Mouse (Mus musculus): ENCODE data around the gene Apcs. TPM values are rescaled to one million over a fixed set of nuclear protein-coding genes. Genes with fewer than 3 reads are reported as not detected.

Apcs gene
- total and polyA plus RNA-seq, 3 experiments: 1.8 to 4.7 (median 3.4) TPM

DNA sequence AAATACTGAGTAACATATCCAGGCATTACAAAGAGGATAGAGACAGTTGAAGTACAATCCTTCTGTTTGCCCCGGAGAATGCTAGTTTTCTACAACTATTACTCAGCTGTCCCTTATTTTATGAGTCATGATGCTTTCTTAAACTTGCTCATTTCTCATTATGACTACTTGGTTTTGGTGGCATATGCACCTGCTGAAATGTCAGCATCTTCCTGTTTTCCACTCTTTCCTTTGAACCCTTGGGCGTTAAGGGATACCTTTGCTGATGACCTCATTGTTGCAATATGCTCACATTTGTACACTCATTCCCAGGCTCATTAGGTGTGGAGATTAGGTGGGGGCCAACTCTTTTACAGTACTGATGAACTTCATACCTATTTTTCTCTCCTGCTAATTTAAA is 594 bp upstream of the Apcs start:
- H3K36me3 ChIP-seq (replicated peaks in 1 of 2; ENCODE audit: control insufficient read depth in 1 of 2, insufficient read depth in 1 of 2, low read length in 1 of 2): no peaks in the 10 kb centered on the region
- no peaks in the 10 kb centered on the region for H3K27me3 ChIP-seq (replicated peaks)
- TF ChIP-seq PAX5 (IDR thresholded peaks at IDR 0.05; ENCODE audit: low read length) (no peak), UBTF (IDR thresholded peaks at IDR 0.05; ENCODE audit: low read depth, low read length) (peak; percentile 76; the same call in 1 of the 2 replicates), ZC3H11A (IDR thresholded peaks at IDR 0.05; ENCODE audit: low read depth, low read length) (no peak), JUN (IDR thresholded peaks at IDR 0.05; ENCODE audit: insufficient read depth, low read depth, low read length) (peak; percentile 100), KAT2A (IDR thresholded peaks at IDR 0.05; ENCODE audit: insufficient replicate concordance, low read length) (no peak), EP300 (IDR thresholded peaks at IDR 0.05; ENCODE audit: low read length) (peak; percentile 100), CTCF (conservative IDR thresholded peaks at IDR 0.05 in 1 of 2, IDR thresholded peaks at IDR 0.05 in 1 of 2; ENCODE audit: low read depth in 2 of 2, low read length in 2 of 2) (no peak), BHLHE40 (IDR thresholded peaks at IDR 0.05; ENCODE audit: low read depth, low read length) (peak; percentile 85), MEF2A (IDR thresholded peaks at IDR 0.05; ENCODE audit: borderline replicate concordance, low read depth, low read length) (peak; percentile 99), NRF1 (IDR thresholded peaks at IDR 0.05; ENCODE audit: low read depth, low read length) (0 out of 2 replicates have a peak, but pooled peaks have one; percentile 26), SIN3A (IDR thresholded peaks at IDR 0.05; ENCODE audit: low read length) (no peak; the same call in 1 of the 2 replicates), ZKSCAN1 (IDR thresholded peaks at IDR 0.05; ENCODE audit: borderline replicate concordance, low read depth, low read length) (no peak), IRF4 (IDR thresholded peaks at IDR 0.05; ENCODE audit: low read depth, low read length) (peak; percentile 99), RCOR1 (conservative IDR thresholded peaks at IDR 0.05; ENCODE audit: low read depth, low read length) (peak; percentile 97), E2F4 (IDR thresholded peaks at IDR 0.05; ENCODE audit: insufficient replicate concordance, low read depth, low read length) (no peak), GABPA (IDR thresholded peaks at IDR 0.05; ENCODE audit: insufficient replicate concordance, low read depth, low read length) (no peak), POLR2A (IDR thresholded peaks at IDR 0.05; ENCODE audit: low read depth, low read length) (no peak), TBP (conservative IDR thresholded peaks at IDR 0.05; ENCODE audit: low read depth, low read length) (no peak), TCF12 (IDR thresholded peaks at IDR 0.05; ENCODE audit: low read depth, low read length) (peak; percentile 98), POLR2AphosphoS2 (IDR thresholded peaks at IDR 0.05; ENCODE audit: low read depth, low read length) (no peak), CHD2 (IDR thresholded peaks at IDR 0.05; ENCODE audit: low read length) (peak; percentile 77), SMC3 (IDR thresholded peaks at IDR 0.05; ENCODE audit: low read depth, low read length) (no peak), MXI1 (IDR thresholded peaks at IDR 0.05; ENCODE audit: low read depth, low read length) (no peak), ZMIZ1 (IDR thresholded peaks at IDR 0.05; ENCODE audit: low read depth, low read length) (no peak), ZNF384 (IDR thresholded peaks at IDR 0.05; ENCODE audit: low read depth, low read length) (no peak), NELFE (IDR thresholded peaks at IDR 0.05; ENCODE audit: low read depth, low read length) (no peak), MAFK (IDR thresholded peaks at IDR 0.05; ENCODE audit: insufficient replicate concordance, low read length) (peak; percentile 84), USF2 (conservative IDR thresholded peaks at IDR 0.05; ENCODE audit: low read depth, low read length) (no peak), RAD21 (IDR thresholded peaks at IDR 0.05; ENCODE audit: low read depth, low read length) (no peak; the same call in 1 of the 2 replicates), MAZ (IDR thresholded peaks at IDR 0.05; ENCODE audit: low read depth, low read length) (0 out of 2 replicates have a peak, but pooled peaks have one; percentile 28), HCFC1 (IDR thresholded peaks at IDR 0.05; ENCODE audit: low read depth, low read length) (no peak), MYC (IDR thresholded peaks at IDR 0.05; ENCODE audit: low read depth, low read length) (no peak), ELF1 (IDR thresholded peaks at IDR 0.05; ENCODE audit: low read depth, low read length) (peak; percentile 54; the same call in 1 of the 2 replicates), ETS1 (conservative IDR thresholded peaks at IDR 0.05; ENCODE audit: low read depth, low read length) (peak; percentile 97), JUND (conservative IDR thresholded peaks at IDR 0.05; ENCODE audit: low read depth, low read length) (peak; percentile 100), USF1 (IDR thresholded peaks at IDR 0.05; ENCODE audit: low read depth, low read length) (no peak), MAX (IDR thresholded peaks at IDR 0.05; ENCODE audit: low read length) (no peak; the same call in 1 of the 2 replicates), CHD1 (IDR thresholded peaks at IDR 0.05; ENCODE audit: low read depth, low read length) (no peak)
- H3K27ac ChIP-seq (ENCODE audit: insufficient read depth, low read depth): no peak overlapping the region
- H3K4me3 ChIP-seq (replicated peaks in 1 of 3; ENCODE audit: low read depth in 2 of 3, low read length in 2 of 3, poor library complexity in 1 of 3): no peak overlapping the region
- H3K4me1 ChIP-seq (ENCODE audit: control insufficient read depth in 1 of 2, insufficient read depth in 2 of 2): peaks cover 5 to 27% of the 10 kb centered on the region in 2 experiments; a peak in 3 of 4 replicates
- H3K4me2 ChIP-seq (ENCODE audit: insufficient read depth, low read depth, poor library complexity, severe bottlenecking): peak overlapping the region; percentile 45; the same call in 1 of the 2 replicates
- 0 out of 2 replicates have a peak overlapping the region, but pooled peaks have one; percentile 68 for H3K9ac ChIP-seq (ENCODE audit: insufficient read depth, low read depth)
- no peaks in the 10 kb centered on the region for H3K79me2 ChIP-seq (replicated peaks; ENCODE audit: control insufficient read depth, extremely low read depth, insufficient read depth, poor library complexity, severe bottlenecking)
- peak; percentile 76 for DNase-seq (ENCODE audit: extremely low read depth)
- H3K9me3 ChIP-seq (replicated peaks; ENCODE audit: low read length): no peaks in the 10 kb centered on the region
- in situ Hi-C loops (cut with MboI; ENCODE audit: low pct_ligation_motif_present, low pct_unique_long_range_greater_than_20kb, low sequenced_read_pairs): no loop called here
- dilution Hi-C loops (cut with MboI; ENCODE audit: extremely low pct_ligation_motif_present, extremely low pct_unique_long_range_greater_than_20kb, low sequenced_read_pairs): no loop called here
